Mouse (Mus musculus): ENCODE data around the gene Eif3k.

DNA sequence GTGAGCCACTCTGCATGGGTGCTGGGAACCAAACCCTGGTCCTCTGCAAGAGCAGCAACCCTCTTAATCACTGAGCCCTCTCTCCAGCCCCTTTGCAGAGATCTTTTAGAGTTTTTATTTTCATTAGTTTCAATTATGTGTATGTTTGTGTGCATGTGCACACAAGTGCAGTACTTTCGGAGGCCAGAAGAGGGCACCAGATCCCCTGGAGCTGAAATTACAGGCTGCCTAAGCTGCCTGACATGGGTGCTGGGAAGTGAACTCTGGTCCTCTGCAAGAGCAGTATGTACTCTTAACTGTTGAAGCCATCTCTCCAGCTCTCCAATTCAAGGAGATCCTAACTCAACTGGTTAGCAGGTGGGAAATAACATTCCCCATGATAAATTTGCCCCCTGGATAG lies 33.3 kb upstream of the Eif3k start:
- TF ChIP-seq GATA1 (IDR thresholded peaks at IDR 0.05; ENCODE audit: low read length) = no peak
- TF ChIP-seq TAL1 (IDR thresholded peaks at IDR 0.05; ENCODE audit: low read length) = no peak
